Mouse (Mus musculus): ENCODE results near the gene Ndel1.

GRCm38 (mm10) chr11:68904375-68905137 lies 32.9 kb upstream of the Ndel1 start:
- TF ChIP-seq CTCF (IDR thresholded peaks at IDR 0.05; ENCODE audit: low read depth, low read length): peak; percentile 4; the same call in 1 of the 2 replicates
- TF ChIP-seq POLR2A (IDR thresholded peaks at IDR 0.05; ENCODE audit: extremely low read depth, insufficient read depth, low read length): no peak
